In genomic region chr17:31385671-31386665, GRCm38 (mm10) we compare ENCODE assay signal across 8 mouse cellular contexts. TPM values are rescaled to one million over a fixed set of nuclear protein-coding genes. Genes with fewer than 3 reads are reported as not detected.
DNase-seq lines count a peak whose midpoint lies in the region; ATAC-seq and TF ChIP-seq lines count a peak whose summit lies in the region.

TSS of gene Pde9a (plus strand) at chr17:31386210.

- H3K27me3 ChIP-seq in hindbrain, postnatal 0 days (ENCODE audit: insufficient read depth, low read length), result no peaks in the 10 kb centered on the region

- peak; percentile 89 for ATAC-seq in hindbrain, postnatal 0 days

- H3K36me3 ChIP-seq in hindbrain, postnatal 0 days (ENCODE audit: insufficient read depth, low read length), result no peaks in the 10 kb centered on the region

- H3K4me1 ChIP-seq in cortical plate, adult 2 months (ENCODE audit: control insufficient read depth, insufficient read depth, low read length), result peaks cover 5% of the 10 kb centered on the region; the same call in 1 of the 2 replicates
- peaks cover 37% of the 10 kb centered on the region for H3K4me1 ChIP-seq in hindbrain, postnatal 0 days (ENCODE audit: insufficient read depth, low read length)

- H3K27ac ChIP-seq in cortical plate, adult 2 months (ENCODE audit: insufficient read depth, low read length), result peak within 1 kb of the TSS; percentile 17; the same call in 1 of the 2 replicates
- H3K27ac ChIP-seq in hindbrain, postnatal 0 days, result peak within 1 kb of the TSS; percentile 78
- peak within 1 kb of the TSS; percentile 81 for H3K27ac ChIP-seq in left cerebral cortex, adult 2 months

- H3K4me2 ChIP-seq in hindbrain, postnatal 0 days (ENCODE audit: low read depth, low read length), result peak within 1 kb of the TSS; percentile 69

- TF ChIP-seq CTCF in cortical plate, adult 2 months (IDR thresholded peaks at IDR 0.05; ENCODE audit: extremely low read depth, insufficient read depth, low read length), result no peak
- TF ChIP-seq CTCF in hindbrain, postnatal 0 days (IDR thresholded peaks at IDR 0.05; ENCODE audit: low read depth), result no peak
- no peak for TF ChIP-seq CTCF in left cerebral cortex, adult 2 months (IDR thresholded peaks at IDR 0.05)

- under 1% methylated on average over 39 of the region's 56 CpGs for WGBS in hindbrain, postnatal 0 days

- DNase-seq in adrenal gland, adult 2 months, result peak; percentile 71
- DNase-seq in gastrocnemius, postnatal 25 days, result peak; percentile 50
- DNase-seq in hindbrain, postnatal 0 days (ENCODE audit: low spot score), result peak; percentile 86
- DNase-seq in left cerebral cortex, adult 2 months (ENCODE audit: extremely low spot score in 1 of 2, low spot score in 2 of 2), result peak; percentile 53 to 77
- DNase-seq in lung, postnatal 36 days, result peak; percentile 80
- peak; percentile 74 for DNase-seq in right cerebral cortex, postnatal 14 days
- peak; percentile 87 for DNase-seq in yolk sac, embryonic 10.5 days (ENCODE audit: low spot score)

- intact Hi-C loops in left cerebral cortex, adult 2 months (cut with DNase I), result loop anchor here (5.0 kb wide), 1 partner anchor 41 kb away; no protein-coding TSS in a partner anchor

- H3K4me3 ChIP-seq in cortical plate, adult 2 months (ENCODE audit: insufficient read depth, low read length), result peak within 1 kb of the TSS; percentile 72
- H3K4me3 ChIP-seq in hindbrain, postnatal 0 days (ENCODE audit: low read length), result peak within 1 kb of the TSS; percentile 69
- H3K4me3 ChIP-seq in left cerebral cortex, adult 2 months, result peak within 1 kb of the TSS; percentile 79

- H3K9me3 ChIP-seq in hindbrain, postnatal 0 days (ENCODE audit: low read length), result no peaks in the 10 kb centered on the region

- TF ChIP-seq POLR2A in cortical plate, adult 2 months (IDR thresholded peaks at IDR 0.05; ENCODE audit: extremely low read depth, insufficient read depth, low read length), result no peak

- H3K9ac ChIP-seq in hindbrain, postnatal 0 days (replicated peaks; ENCODE audit: low read length), result peak within 1 kb of the TSS; percentile 64

RNA-seq across cellular contexts. Expression of gene Pde9a, which starts in this region (rescaled TPM):
- total RNA-seq in adrenal gland, adult 2 months (2021), result 1 to 10 TPM; 2.5 to 3.4 TPM
- 1.9 and 3.1 TPM in 2 replicates for polyA plus RNA-seq in adrenal gland, adult 2 months (2012; rRNA removed)
- polyA plus RNA-seq in cortical plate, adult 2 months (2012; rRNA removed), result 26.7 and 26.9 TPM in 2 replicates
- total RNA-seq in gastrocnemius, postnatal 25 days (2021), result 1 to 10 TPM; 2.4 to 2.8 TPM
- 34.4 and 39.8 TPM in 2 replicates for total RNA-seq in hindbrain, postnatal 0 days (2014; rRNA removed)
- polyA plus RNA-seq in hindbrain, postnatal 0 days (2015; fragmentation: Nextera tagmentation; extraction: Ambion mirVana), result 35.2 and 36.3 TPM in 2 replicates
- 10 to 100 TPM; 23.7 to 25.0 TPM for total RNA-seq in left cerebral cortex, adult 2 months (2021)

Comparison
In these comparisons a context has a peak if more than half of its experiments do, and no peak if none do; other contexts are left out.
1. Peak in every context shown above with its lines: DNase-seq, ATAC-seq, H3K4me3 ChIP-seq and H3K27ac ChIP-seq.
2. H3K27ac ChIP-seq: peak in every context shown above with its lines; median percentile 81 in left cerebral cortex, adult 2 months; 78 in hindbrain, postnatal 0 days; 17 in cortical plate, adult 2 months.